Comparison of ENCODE assay signal across 8 mouse cellular contexts in genomic region chr2:32574497-32574896, GRCm38 (mm10). TPM values are rescaled to one million over a fixed set of nuclear protein-coding genes. Genes with fewer than 3 reads are reported as not detected.
A peak's percentile ranks its signal among the peaks of the same experiment; 100 is the strongest.
DNase-seq lines count a peak whose midpoint lies in the region; ATAC-seq lines count a peak whose summit lies in the region.

Gene Pip5kl1 (plus strand): TSS chr2:32574797.

- H3K4me3 ChIP-seq in kidney, embryonic 16.5 days (ENCODE audit: low read length): peak within 1 kb of the TSS; percentile 47
- H3K4me3 ChIP-seq in embryonic facial prominence, embryonic 13.5 days: peak within 1 kb of the TSS; percentile 55
- peak within 1 kb of the TSS; percentile 58 for H3K4me3 ChIP-seq in hindbrain, embryonic 16.5 days (ENCODE audit: low read length)
- H3K4me3 ChIP-seq in midbrain, embryonic 16.5 days (ENCODE audit: low read depth, low read length): peak within 1 kb of the TSS; percentile 49

- H3K27ac ChIP-seq in kidney, embryonic 16.5 days (ENCODE audit: low read length): no peak within 1 kb of the TSS
- H3K27ac ChIP-seq in embryonic facial prominence, embryonic 13.5 days: no peak within 1 kb of the TSS
- peak within 1 kb of the TSS; percentile 57; the same call in 1 of the 2 replicates for H3K27ac ChIP-seq in hindbrain, embryonic 16.5 days (ENCODE audit: low read depth, low read length)
- H3K27ac ChIP-seq in midbrain, embryonic 16.5 days (ENCODE audit: low read length): peak within 1 kb of the TSS; percentile 40

- no peaks in the 10 kb centered on the region for H3K9me3 ChIP-seq in kidney, embryonic 16.5 days (ENCODE audit: low read length)
- no peaks in the 10 kb centered on the region for H3K9me3 ChIP-seq in embryonic facial prominence, embryonic 13.5 days
- no peaks in the 10 kb centered on the region for H3K9me3 ChIP-seq in hindbrain, embryonic 16.5 days (ENCODE audit: control insufficient read depth, low read length)
- no peaks in the 10 kb centered on the region for H3K9me3 ChIP-seq in midbrain, embryonic 16.5 days (replicated peaks; ENCODE audit: control insufficient read depth, low read length, poor library complexity, severe bottlenecking)

- WGBS in kidney, embryonic 16.5 days: 80% methylated on average over 6 of the region's 6 CpGs
- WGBS in embryonic facial prominence, embryonic 13.5 days: 80% methylated on average over 6 of the region's 6 CpGs
- WGBS in hindbrain, embryonic 16.5 days: 75% methylated on average over 6 of the region's 6 CpGs
- WGBS in midbrain, embryonic 16.5 days: 83% methylated on average over 6 of the region's 6 CpGs

- peaks cover 12% of the 10 kb centered on the region for H3K27me3 ChIP-seq in kidney, embryonic 16.5 days (ENCODE audit: insufficient read depth, low read length)
- peaks cover 21% of the 10 kb centered on the region for H3K27me3 ChIP-seq in embryonic facial prominence, embryonic 13.5 days
- peaks cover 6% of the 10 kb centered on the region for H3K27me3 ChIP-seq in hindbrain, embryonic 16.5 days (replicated peaks; ENCODE audit: control insufficient read depth, insufficient read depth, low read length)
- H3K27me3 ChIP-seq in midbrain, embryonic 16.5 days (ENCODE audit: control insufficient read depth, insufficient read depth, low read depth, low read length): peaks cover 9% of the 10 kb centered on the region

- H3K36me3 ChIP-seq in kidney, embryonic 16.5 days (ENCODE audit: insufficient read depth, low read length): no peaks in the 10 kb centered on the region; the same call in 1 of the 2 replicates
- H3K36me3 ChIP-seq in embryonic facial prominence, embryonic 13.5 days: peaks cover 13% of the 10 kb centered on the region; the same call in 1 of the 2 replicates
- 0 out of 2 replicates have a peak, but pooled peaks cover 3% of the 10 kb centered on the region for H3K36me3 ChIP-seq in hindbrain, embryonic 16.5 days (ENCODE audit: control insufficient read depth, insufficient read depth, low read length)
- no peaks in the 10 kb centered on the region for H3K36me3 ChIP-seq in midbrain, embryonic 16.5 days (ENCODE audit: control insufficient read depth, insufficient read depth, low read length)

- H3K4me2 ChIP-seq in kidney, embryonic 16.5 days (replicated peaks; ENCODE audit: low read depth, low read length): peak within 1 kb of the TSS; percentile 94
- H3K4me2 ChIP-seq in embryonic facial prominence, embryonic 13.5 days: peak within 1 kb of the TSS; percentile 97
- peak within 1 kb of the TSS; percentile 98 for H3K4me2 ChIP-seq in hindbrain, embryonic 16.5 days (ENCODE audit: low read length)
- peak within 1 kb of the TSS; percentile 97 for H3K4me2 ChIP-seq in midbrain, embryonic 16.5 days (ENCODE audit: low read length)

- DNase-seq in kidney, postnatal 4 days: no peak
- no peak for DNase-seq in thymus, postnatal 36 days
- no peak for DNase-seq in kidney, postnatal 14 days
- no peak for DNase-seq in lung, adult 18-20 months

- peak within 1 kb of the TSS; percentile 54 for H3K9ac ChIP-seq in kidney, embryonic 16.5 days (replicated peaks; ENCODE audit: low read length)
- H3K9ac ChIP-seq in embryonic facial prominence, embryonic 13.5 days: peak within 1 kb of the TSS; percentile 68
- H3K9ac ChIP-seq in hindbrain, embryonic 16.5 days (ENCODE audit: low read depth, low read length): peak within 1 kb of the TSS; percentile 63
- H3K9ac ChIP-seq in midbrain, embryonic 16.5 days (ENCODE audit: low read depth, low read length): peak within 1 kb of the TSS; percentile 78

- H3K4me1 ChIP-seq in kidney, embryonic 16.5 days (ENCODE audit: insufficient read depth, low read length): peaks cover 25% of the 10 kb centered on the region
- H3K4me1 ChIP-seq in embryonic facial prominence, embryonic 13.5 days: peaks cover 28% of the 10 kb centered on the region
- H3K4me1 ChIP-seq in hindbrain, embryonic 16.5 days (ENCODE audit: control insufficient read depth, insufficient read depth, low read depth, low read length): peaks cover 14% of the 10 kb centered on the region
- H3K4me1 ChIP-seq in midbrain, embryonic 16.5 days (ENCODE audit: control insufficient read depth, insufficient read depth, low read length): peaks cover 20% of the 10 kb centered on the region

- ATAC-seq in kidney, embryonic 16.5 days (ENCODE audit: low FRiP score, low TSS enrichment): no peak
- no peak for ATAC-seq in embryonic facial prominence, embryonic 13.5 days (ENCODE audit: insufficient number of reproducible peaks, insufficient read depth, low FRiP score, low TSS enrichment, low read depth)
- no peak for ATAC-seq in hindbrain, embryonic 16.5 days
- ATAC-seq in midbrain, embryonic 16.5 days: no peak

RNA-seq across cellular contexts. Expression of gene Pip5kl1, which starts in this region (rescaled TPM):
- 2.5 and 2.6 TPM in 2 replicates for polyA plus RNA-seq in kidney, embryonic 16.5 days (2015; fragmentation: Nextera tagmentation; extraction: Ambion mirVana)
- polyA plus RNA-seq in embryonic facial prominence, embryonic 13.5 days (2015; fragmentation: Nextera tagmentation; extraction: Ambion mirVana): 0.92 and 1.1 TPM in 2 replicates
- 16.9 and 20.4 TPM in 2 replicates for polyA plus RNA-seq in hindbrain, embryonic 16.5 days (2015; fragmentation: Nextera tagmentation; extraction: Ambion mirVana)
- polyA plus RNA-seq in midbrain, embryonic 16.5 days (2015; fragmentation: Nextera tagmentation; extraction: Ambion mirVana): 14.5 and 17.1 TPM in 2 replicates

Comparison
In these comparisons a context has a peak if more than half of its experiments do, and no peak if none do; other contexts are left out.
1. H3K27ac ChIP-seq: peak in hindbrain, embryonic 16.5 days (single experiment) and midbrain, embryonic 16.5 days (single experiment); none in kidney, embryonic 16.5 days (single experiment) and embryonic facial prominence, embryonic 13.5 days (single experiment).
2. Peak in every context shown above with its lines, with median percentiles within 50 percentile points of each other: H3K4me2 ChIP-seq, H3K4me3 ChIP-seq and H3K9ac ChIP-seq.